Mouse (Mus musculus): Measurements from ENCODE around the gene Rtn4.

DNA sequence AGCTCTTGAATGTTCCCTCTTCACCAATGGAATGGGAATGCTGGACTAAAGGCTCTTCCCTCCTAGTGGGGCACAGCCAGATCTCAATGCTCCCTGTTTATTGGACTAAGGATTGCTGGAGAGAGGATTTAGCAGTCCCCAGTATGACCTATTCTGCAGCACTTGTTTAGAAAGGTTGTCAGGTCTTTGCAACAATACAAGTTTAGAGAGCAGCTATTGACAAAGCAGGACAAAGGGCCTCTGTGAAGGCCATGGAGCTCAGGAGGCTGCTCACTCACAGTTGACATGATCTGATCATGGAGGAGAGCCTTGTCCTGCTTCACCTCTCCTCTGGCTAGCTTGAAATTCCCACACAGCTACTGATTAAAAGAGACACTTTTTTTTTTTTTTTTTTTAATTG lies 75.8 kb downstream of the Rtn4 start:
- TF ChIP-seq CTCF (IDR thresholded peaks at IDR 0.05; ENCODE audit: low read depth, low read length) (no peak), POLR2A (IDR thresholded peaks at IDR 0.05; ENCODE audit: extremely low read depth, insufficient read depth, low read length) (no peak)
